Mouse (Mus musculus): Measurements from ENCODE around the gene Etnppl. TPM values are rescaled to one million over a fixed set of nuclear protein-coding genes. Genes with fewer than 3 reads are reported as not detected.

The Etnppl gene
- polyA plus RNA-seq (2012; rRNA removed), result 0.04 TPM in 1 of 2 replicates, not detected in the other

DNA sequence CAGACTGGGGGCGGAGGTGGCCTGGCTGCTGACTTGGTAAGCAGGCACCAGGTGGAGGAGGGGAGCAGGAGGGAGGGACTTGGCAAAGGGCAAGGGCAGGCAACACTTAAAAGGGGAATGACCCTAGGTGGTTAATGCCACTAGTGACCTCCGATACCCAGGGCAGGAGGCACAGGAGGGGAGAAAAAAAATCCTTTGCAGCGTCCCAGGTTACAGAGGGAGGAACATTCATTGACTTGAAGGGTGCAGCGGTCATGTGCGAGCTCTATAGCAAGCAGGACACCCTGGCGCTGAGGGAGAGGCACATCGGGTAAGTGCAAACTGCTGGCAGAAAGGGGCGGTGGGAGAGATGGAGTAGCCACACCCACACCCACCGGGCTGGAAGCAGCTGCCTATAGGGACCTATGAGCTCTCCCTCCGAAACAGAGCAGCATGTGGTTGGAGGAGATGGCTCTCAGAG lies at the start of gene Etnppl:
Gene Etnppl (plus strand): TSS at position 10 of the 460 bp plus-strand sequence.
- no peak for DNase-seq (ENCODE audit: low read depth)

DNA sequence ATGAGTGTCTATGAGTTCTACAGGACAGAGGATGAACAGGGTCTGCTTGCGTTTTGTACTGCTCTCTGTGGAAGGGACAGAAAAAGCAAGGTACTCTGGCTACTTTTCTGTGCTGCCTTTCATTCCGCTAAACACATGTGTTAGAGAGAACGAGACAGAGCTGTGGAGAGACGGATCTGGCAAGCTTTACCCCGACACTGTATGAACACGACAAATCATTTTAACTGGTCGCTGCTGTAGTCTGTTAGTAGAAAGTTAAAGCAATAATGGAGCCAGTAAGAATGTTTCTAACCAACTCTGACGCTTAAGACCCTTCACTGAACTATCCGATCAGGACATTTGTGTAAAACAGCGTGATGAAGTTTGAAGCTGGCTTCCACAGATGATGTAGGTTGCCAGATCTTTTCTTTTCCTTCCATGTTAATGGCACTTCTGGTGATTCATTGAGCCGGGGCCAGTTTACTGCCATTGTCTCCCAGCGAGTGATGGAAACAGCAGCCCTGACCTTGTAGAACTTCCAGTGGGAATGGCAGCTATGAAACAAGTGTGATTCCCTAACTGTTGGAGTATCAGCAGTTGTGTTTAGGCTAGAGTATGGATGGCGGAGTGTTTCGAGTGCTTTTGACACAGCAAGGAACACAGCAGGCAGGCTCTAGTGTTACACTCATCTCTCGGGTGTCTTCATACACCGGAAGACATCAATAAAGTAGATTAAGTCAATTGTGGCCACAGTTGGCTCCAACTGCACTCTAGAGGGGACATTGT lies 48.7 kb upstream of the Etnppl start:
- no peak for DNase-seq (ENCODE audit: low read depth)

DNA sequence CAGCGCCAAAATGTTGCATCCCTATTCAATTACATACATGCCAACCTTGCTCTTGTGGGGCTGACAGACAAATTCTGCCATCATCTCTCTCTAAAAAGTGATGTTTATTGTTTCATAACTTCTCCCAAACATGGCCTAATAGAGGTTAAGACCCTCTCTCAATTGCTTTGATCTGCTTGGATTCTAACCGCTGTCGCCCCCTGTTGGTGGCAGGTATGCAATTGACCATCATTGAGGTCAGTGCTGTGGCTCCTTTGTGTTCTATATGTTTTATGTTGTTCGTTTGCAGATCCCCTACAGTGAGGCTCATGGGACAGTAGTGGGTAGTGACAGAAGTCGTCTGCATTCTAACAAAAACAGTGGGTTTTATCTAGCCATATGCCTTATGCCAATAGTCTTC lies 44.0 kb upstream of the Etnppl start:
- no peak for DNase-seq (ENCODE audit: low read depth)

DNA sequence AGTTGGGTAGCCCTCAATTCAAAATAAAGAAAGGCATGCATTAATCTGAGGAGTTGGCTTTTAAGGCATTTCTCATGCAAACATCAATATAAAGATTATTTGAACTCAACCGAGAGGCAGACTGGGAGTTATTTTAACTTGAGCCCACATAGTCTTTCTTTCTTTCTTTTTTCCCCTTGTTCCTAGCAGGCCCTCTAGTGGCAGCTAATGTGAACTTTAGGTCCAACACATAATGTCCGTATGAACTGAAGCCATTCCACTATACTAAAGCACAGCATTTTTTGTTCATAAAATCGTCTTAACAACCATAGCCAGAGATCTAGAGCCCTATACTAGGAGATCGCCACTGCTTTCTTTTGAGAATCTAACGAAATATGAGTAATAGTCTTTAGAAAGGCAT lies 42.6 kb upstream of the Etnppl start:
- DNase-seq (ENCODE audit: low read depth), result no peak

DNA sequence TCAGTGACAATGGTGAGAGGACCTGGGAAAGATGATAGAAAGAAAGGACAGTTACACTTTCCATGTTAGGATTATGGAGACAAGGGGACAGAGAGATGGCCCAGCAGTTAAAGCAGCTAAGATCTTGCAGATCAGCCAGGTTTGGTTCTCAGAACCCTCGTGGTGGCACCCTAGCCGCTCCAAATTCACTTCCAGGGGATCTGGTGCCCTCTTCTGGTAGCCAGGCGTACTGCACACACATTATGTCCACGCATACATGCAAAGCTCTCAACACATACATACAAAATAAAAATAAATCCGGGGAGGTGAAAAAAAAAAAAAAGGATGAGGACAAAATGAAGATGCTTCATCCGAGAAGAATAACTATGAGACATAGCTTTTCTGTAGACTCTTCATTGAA lies 40.6 kb upstream of the Etnppl start:
- no peak for DNase-seq (ENCODE audit: low read depth)

DNA sequence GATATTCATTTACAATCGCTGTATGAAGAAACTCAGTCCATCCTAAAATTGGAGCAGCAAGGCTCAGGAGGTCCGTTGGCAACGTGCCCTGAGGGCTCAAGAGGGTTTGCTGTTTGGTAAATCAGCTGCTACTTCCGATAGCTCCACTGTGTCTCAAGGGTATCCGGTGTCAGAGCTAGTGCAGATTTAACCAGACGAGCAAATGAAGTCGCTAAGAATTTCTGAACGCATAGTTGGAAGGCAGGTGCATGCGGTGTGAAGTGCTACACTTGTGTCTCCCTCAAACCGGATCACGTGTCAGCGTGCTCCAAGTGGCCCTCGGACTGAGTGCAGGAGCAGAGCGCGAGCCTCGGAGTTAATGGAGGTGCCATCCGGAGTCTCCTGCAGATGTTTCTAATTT lies 37.7 kb upstream of the Etnppl start:
- DNase-seq (ENCODE audit: low read depth), result no peak

DNA sequence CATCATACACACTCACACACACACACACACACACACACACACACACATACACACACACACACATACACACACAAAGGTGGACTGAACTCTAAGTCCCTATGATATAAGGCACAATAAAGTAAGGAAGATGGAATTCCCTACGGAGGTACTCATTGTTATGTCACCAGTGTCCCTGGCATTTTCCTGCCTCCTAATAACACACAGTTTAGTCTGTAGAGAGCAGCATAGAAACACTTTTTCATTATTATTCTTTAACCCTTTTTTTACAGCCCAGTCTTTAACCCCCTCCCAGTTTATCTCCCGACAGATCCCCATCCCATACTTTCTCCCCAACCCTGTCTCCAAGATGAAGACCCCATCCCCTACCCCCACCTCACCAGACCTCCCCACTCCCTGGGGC lies 35.7 kb upstream of the Etnppl start:
- no peak for DNase-seq (ENCODE audit: low read depth)

DNA sequence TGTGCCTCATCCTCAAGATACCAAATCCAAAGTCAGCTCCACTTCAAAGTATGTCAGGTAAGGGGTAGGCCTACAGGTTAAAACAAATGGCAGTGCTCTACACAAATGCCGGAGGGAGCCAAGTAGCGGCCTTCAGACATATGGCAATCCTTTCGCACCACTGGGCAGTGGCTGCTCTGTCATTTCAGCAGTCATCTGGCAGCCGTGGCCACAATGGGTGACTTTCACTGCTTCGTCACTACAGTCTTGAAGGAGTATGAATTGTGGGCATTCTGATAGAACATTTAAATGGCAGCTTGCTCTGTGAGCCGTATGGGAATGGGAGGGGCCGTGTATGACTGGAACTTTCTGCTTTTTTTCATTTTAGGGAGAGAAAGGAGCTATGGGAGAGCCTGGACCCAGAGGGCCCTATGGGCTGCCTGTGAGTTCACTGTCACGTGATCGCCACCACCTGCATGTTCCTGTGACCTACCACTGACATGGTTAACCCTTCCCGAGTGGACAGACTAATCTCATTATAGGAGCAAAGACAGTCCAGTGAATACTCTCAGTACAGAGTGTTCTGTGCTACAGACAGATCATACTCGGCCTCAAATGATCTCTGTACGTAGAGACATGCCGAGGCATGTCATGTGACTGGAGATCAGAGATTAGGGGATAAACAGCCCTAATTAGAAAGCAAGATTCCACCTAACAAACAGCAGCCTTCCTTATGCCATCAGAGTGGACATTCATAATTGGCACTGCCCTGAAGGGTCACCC lies 34.2 kb upstream of the Etnppl start:
- no peak for DNase-seq (ENCODE audit: low read depth)

DNA sequence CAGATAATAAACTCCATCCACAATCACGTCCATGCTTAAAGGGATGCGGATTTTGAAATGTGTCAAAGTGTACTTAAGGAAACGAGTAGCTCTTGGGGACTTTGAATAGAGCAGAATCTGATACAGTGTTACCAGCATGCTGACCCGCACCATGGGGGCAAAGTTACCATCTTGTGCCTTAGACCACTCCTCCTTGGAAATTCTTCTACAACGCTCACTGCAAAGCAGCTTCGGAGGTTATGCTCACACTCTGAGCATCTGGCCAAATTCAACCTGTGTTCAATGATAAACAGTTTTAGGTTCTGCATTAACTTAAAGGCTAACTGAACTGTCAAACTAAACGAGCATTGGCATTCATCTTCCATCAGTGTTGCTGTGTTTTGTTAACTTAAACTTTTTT lies 33.2 kb upstream of the Etnppl start:
- no peak for DNase-seq (ENCODE audit: low read depth)

DNA sequence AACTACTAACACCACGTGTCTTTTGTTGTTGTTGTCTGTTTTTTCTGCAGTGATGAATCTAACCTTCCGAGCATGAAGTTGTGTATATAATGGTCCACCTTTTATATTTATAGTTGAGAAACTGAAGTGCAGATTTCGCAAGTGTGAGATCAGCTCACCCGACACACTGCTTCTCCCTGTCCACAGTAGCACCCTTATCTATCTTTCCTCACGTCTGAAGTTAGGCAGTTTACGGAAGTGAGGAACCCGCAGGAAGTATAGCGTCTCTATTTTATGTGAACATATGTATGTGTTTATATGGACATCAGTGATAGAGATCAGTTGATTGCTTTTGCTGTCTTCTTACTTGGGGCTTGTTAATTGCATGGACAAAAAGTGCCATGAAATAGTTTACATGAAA lies 22.2 kb upstream of the Etnppl start:
- DNase-seq (ENCODE audit: low read depth), result no peak

DNA sequence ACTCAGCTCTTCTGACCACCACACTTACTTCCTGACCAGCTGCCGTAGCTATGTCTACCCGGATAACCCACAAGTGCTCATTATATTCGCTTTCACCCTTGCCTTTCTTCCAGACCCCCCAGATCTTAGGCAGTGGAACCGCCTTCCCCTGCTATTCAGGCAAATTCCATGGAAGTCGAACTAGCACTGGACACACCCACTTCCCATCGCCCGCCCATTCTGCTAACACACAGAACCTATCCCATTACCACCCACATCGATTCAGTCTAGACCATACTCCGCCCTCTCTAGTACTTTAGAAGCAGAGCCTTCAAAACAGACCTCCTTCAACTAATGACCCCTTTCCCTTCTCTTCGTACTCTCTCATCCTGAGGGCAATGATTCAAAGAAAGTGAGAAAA lies 15.8 kb upstream of the Etnppl start:
- DNase-seq (ENCODE audit: low read depth), result no peak

DNA sequence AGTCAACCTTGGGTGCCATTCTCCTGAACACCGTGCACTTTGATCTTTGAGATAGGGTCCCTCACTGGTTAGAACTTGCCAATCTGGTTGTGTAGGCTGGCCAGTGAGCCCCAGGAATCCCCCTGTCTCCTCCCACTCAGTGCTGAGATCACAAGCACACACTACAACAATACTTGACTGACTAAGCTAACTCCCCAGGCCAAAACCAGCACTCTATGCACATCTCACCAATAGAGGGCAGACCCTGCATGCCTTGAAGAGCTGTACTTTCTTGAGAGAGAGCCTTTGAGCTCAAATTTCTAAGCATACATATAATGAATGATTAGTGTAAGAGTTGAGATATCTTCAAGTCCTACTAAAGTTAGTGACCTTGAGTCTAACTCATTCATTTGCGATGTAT lies 9.3 kb upstream of the Etnppl start:
- DNase-seq (ENCODE audit: low read depth), result no peak

DNA sequence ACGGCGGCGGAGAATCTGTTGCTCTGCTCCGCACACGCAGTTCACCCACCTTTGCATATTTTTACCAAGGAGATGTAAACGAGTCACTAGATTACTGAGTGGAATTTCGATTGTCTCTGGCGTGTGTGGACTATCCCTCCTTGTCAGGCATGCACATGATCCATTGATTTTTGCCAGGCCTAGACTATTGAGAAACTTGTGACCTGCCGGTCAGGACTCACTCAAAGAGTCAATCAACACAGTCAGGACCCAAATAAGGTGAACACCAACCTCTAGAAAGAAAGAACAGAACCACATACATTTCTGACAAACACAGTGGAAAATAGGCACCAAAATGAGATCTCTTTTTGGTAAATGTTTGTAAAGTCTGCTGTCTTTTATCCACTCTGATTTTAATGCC lies 2.8 kb upstream of the Etnppl start:
- DNase-seq (ENCODE audit: low read depth), result no peak

DNA sequence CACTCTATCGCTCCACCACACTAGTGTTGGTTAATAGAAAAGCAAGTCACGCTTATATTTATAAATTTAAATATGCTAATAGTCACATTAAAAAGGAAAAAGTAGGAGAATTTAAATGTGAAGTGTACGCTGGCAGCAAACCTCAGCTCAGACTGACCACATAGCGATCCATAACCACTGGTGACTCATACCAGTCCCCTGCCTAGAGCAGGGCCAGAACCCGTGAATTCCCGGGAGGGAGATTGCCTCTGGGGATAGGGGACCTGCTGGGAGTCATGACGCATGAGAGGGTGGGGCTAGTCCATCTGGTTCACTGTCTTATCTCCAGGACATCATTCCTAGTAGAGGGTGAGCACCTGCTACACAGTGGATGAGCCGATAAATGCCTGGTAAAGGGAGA lies 1.6 kb upstream of the Etnppl start:
- DNase-seq (ENCODE audit: low read depth), result no peak

DNA sequence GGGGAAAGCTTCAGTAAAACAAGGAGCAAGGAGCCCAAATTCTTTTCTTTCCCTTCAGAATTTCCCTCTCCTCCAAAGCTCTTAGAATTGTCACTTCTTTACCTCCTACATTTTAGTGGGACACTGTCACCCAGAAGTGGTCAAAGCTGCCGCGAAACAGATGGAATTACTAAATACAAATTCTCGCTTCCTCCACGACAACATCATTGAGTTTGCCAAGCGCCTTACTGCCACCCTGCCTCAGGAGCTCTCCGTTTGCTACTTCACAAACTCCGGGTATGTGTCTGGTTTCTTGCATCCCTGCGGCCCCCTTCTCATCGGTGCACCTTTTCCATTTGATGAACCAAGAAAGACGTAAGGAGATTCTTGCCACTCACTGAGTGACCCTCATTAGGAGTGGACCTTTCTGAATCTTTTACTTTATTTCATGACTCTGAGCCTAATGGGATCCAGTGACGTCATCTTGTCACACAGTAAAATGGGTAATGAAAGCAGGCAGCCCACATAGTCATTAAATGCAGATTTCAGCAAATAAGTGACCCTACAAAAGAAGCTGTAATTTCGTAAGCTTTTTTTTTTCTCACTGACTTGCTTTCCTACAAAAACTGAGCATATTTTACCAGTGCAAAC lies 3.4 kb downstream of the Etnppl start:
- DNase-seq (ENCODE audit: low read depth), result no peak

DNA sequence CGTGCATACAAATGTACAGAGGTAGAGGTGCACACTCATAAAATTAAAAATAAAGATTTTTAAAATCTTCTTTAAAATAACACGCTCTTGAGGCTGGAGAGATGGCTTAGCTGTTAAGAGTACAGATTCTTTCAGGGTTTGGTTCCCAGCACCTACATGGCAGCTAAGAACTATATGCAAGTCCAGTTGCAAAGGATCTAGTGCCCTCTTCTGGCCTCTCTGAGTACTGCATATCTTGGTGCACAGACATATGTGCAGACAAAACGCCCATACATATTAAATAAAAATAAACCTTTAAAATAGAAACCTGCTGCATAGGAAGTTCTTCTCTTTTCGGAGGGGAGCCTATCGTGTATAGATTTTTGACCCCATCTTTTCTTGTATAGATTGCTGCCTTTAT lies 11.1 kb downstream of the Etnppl start:
- no peak for DNase-seq (ENCODE audit: low read depth)

DNA sequence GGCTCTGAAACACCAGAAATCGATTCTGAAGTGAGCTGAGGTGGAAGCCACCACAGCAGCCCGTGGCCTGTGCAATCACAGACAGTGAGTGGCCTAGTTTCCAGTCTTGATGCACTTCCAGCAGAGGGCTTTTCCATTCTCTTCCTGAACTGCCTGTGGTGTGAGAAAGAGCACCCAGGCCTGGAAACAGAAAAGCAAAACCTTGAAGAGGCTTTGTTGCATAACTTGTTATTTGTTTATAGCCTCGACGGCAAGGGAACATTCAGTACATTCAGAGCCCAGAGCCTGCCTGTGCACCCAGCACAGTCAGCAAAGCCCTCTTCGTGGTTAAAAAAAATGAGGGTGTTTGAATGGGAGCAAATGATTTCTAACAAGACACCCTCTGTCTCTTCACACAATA lies 16.6 kb downstream of the Etnppl start:
- no peak for DNase-seq (ENCODE audit: low read depth)

DNA sequence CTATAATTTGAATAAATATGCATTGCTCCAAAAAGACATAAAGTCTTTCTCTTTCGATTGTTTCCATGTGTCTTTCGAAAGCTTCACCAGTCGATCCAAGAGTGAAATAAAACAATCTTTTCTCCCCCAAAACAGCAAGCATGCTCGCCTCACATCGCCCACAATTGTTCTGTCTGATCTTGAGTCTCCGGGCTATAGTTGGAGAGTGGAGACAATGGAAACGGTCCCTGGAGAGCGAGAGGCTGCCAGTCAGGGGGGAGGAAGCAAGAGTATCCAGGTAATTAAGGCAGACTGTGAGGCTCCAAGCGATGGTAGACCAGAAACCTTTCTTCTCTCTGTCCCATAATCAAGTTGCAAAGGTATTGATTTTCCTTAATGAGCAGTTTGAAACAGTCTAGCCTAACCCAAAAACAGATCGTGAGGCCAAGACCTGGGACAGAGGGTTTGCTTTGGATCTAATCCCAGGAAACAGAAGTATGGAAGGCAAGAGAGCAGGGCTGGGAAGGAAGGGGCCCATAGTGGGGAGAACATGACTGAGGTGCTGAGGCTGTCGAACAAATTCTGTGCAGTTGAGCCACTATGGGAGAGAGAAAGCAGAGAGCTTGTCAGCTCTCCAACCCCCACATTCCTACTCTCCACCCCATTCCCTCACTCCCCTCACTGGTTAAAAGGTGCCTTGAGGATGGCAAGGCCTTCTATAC lies 29.0 kb downstream of the Etnppl start:
- DNase-seq (ENCODE audit: low read depth), result no peak

DNA sequence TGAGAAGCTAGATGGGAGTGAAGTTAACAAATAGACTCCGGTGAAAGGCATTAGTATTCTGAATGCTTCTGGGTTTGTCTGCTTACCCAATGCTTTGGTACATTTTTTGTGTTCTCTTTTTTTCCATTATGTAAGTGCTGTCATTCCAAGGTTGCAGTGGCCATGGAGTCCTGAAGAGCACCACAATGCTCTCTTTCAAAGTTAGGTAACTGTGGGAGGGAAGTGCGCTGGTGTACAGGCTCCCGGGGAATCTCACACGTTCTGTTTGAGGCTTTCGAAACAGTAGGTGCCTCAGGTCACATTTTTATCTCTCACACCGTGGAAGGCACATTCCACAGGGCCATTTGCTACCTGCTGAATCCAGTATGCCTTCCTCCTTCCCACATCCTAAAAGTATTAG lies 32.3 kb downstream of the Etnppl start:
- no peak for DNase-seq (ENCODE audit: low read depth)

DNA sequence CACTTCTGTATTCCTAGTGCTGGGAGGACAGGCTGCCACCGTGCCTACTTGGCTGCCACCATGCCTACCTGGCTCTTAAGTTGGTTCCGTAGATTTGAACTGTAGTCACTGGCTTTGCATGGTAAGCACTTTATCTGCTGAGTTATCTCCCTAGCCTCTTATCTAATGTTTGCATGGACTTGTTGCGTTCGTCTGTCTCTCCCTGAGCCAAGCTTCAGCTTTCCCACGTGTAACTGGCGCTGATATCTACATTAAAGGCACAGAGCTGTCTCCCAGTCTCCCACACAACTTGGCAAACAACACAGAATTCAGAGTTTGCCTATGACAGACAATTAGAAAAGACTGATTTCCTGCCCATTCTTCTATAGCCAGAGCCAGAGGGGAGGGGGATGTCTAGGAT lies 43.4 kb downstream of the Etnppl start:
- no peak for DNase-seq (ENCODE audit: low read depth)

DNA sequence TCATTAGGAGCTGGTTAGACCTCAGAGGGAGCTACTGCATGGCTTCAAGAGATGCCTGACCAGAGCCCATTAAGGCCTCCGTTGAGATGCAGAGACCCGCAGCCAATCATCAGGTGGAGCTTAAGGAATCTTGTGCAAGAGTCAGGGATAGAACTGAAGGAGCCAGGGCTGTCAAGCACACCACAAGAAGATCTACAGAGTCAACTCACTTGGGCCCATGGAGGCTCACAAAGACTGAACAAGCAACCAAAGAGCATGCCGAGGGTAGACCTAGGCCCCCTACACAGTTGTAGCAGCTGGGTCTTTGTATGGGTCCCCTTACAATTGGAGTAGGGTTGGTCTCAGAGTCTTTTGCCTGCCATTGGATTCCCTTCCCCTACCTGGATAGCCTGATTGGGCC lies 45.2 kb downstream of the Etnppl start:
- DNase-seq (ENCODE audit: low read depth), result no peak

DNA sequence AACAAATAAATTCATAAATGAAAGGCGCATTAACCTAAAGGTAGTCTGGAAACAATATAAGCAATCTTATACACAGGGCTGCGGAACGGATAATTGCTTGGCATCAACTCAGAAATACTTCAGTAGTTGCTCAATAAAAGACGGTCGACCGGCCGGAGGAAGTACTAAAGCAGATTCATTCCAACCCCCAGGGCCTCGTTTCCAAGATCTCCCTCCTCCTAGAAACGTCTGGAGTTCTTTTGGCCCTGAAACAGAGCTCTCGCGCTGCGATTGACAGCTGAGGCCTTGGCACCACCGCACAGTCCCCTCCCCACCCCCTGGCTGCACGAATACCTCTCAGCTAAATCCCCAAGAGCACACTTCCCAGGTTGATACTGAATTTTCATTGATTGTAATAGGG lies 54.0 kb downstream of the Etnppl start:
- no peak for DNase-seq (ENCODE audit: low read depth)

Data from gonadal fat pad, adult 2 months (tissue).